Mouse (Mus musculus): Measurements from ENCODE around the gene Lyg1.

Gene Lyg1

GRCm38 (mm10) chr1:37948906-37949305, 8.7 kb downstream of the Lyg1 start:
- DNase-seq (ENCODE audit: low spot score): no peak

- no peak for DNase-seq (ENCODE audit: low spot score)
These were observed 25.8 kb downstream of the Lyg1 start for GRCm38 (mm10) chr1:37931806-37932205.

- DNase-seq (ENCODE audit: low spot score): no peak
These were observed 31.6 kb downstream of the Lyg1 start for GRCm38 (mm10) chr1:37925971-37926370.

GRCm38 (mm10) chr1:37922536-37922935, 35.0 kb downstream of the Lyg1 start:
- DNase-seq (ENCODE audit: low spot score): no peak

GRCm38 (mm10) chr1:37918096-37918495, 39.5 kb downstream of the Lyg1 start:
- DNase-seq (ENCODE audit: low spot score): no peak

- no peak for DNase-seq (ENCODE audit: low spot score)
These were observed 39.9 kb downstream of the Lyg1 start for GRCm38 (mm10) chr1:37917666-37918065.

GRCm38 (mm10) chr1:37916393-37916792, 41.2 kb downstream of the Lyg1 start, which contains the start of gene Lyg2:
Gene Lyg2 (minus strand): TSS chr1:37916493.
- no peak for DNase-seq (ENCODE audit: low spot score)

GRCm38 (mm10) chr1:37912751-37913150, 44.8 kb downstream of the Lyg1 start:
- no peak for DNase-seq (ENCODE audit: low spot score)

GRCm38 (mm10) chr1:37903178-37903577, 54.4 kb downstream of the Lyg1 start:
- DNase-seq (ENCODE audit: low spot score): no peak

GRCm38 (mm10) chr1:37900288-37900687, 57.3 kb downstream of the Lyg1 start:
- DNase-seq (ENCODE audit: low spot score): no peak

GRCm38 (mm10) chr1:37899816-37900215, 57.7 kb downstream of the Lyg1 start:
- no peak for DNase-seq (ENCODE audit: low spot score)

All from spleen, adult 12 weeks (tissue).